Mouse (Mus musculus) liver, embryonic 13.5 days (tissue): ENCODE measurements around the gene Tnk1. TPM values are rescaled to one million over a fixed set of nuclear protein-coding genes. Genes with fewer than 3 reads are reported as not detected.

Experiments used
- ATAC-seq: fragments of 200-750 bp; cut with Nextera tagmentation; 2 replicates; pipeline ENCODE4 v1.8.0; 2017; ENCODE audit warnings: low read depth, mild to moderate bottlenecking, moderate number of reproducible peaks, moderate library complexity
- DNase-seq: peaks from one replicate; pipeline ENCODE4 v3.0.0; 2022
- H3K27ac ChIP-seq: fragments of 300-500 bp; sonication (generic); 2 replicates; pipeline ENCODE4 v1.5.1; 2015; ENCODE audit warnings: moderate library complexity, mild to moderate bottlenecking, inconsistent platforms
- H3K27me3 ChIP-seq: fragments of 300-500 bp; sonication (generic); 2 replicates; pipeline ENCODE4 v1.6.1; 2015; ENCODE audit warnings: mild to moderate bottlenecking, inconsistent platforms
- H3K36me3 ChIP-seq: fragments of 300-500 bp; sonication (generic); 2 replicates; pipeline ENCODE4 v1.6.1; 2015; ENCODE audit warnings: mild to moderate bottlenecking, inconsistent platforms
- H3K4me1 ChIP-seq: fragments of 300-500 bp; sonication (generic); replicated peaks from 2 replicates; pipeline ENCODE4 v1.6.1; 2015; ENCODE audit warnings: inconsistent platforms
- H3K4me2 ChIP-seq: fragments of 300-500 bp; sonication (generic); 2 replicates; pipeline ENCODE4 v1.6.1; 2015; ENCODE audit warnings: inconsistent platforms, mild to moderate bottlenecking, moderate library complexity
- H3K4me3 ChIP-seq: fragments of 300-500 bp; sonication (generic); replicated peaks from 2 replicates; pipeline ENCODE4 v1.5.1; 2015; ENCODE audit warnings: mild to moderate bottlenecking, inconsistent platforms
- H3K9ac ChIP-seq: fragments of 300-500 bp; sonication (generic); 2 replicates; pipeline ENCODE4 v1.6.1; 2015; ENCODE audit warnings: mild to moderate bottlenecking, inconsistent platforms
- H3K9me3 ChIP-seq: fragments of 300-500 bp; sonication (generic); replicated peaks from 2 replicates; pipeline ENCODE4 v1.6.1; 2016; ENCODE audit warnings: inconsistent platforms
- WGBS: fragments of 180-500 bp; shearing (Covaris S2); methylation state at CpG from one replicate; pipeline ENCODE4 v1.1.7; 2015; ENCODE audit not compliant: insufficient replicate concordance; 5-methylcytosine and 5-hydroxymethylcytosine counted together
- polyA plus RNA-seq: library from polyadenylated mRNA; unstranded; fragments of >200 nt; fragmentation: Nextera tagmentation; extraction: Ambion mirVana; gene quantifications from 2 replicates; pipeline ENCODE4 v1.2.1, GENCODE M21; 2015

Tnk1 gene
- polyA plus RNA-seq, 1 experiment from 2014 or later, result 0.76 TPM

GRCm38 (mm10) chr11:69816520-69816919, 42.0 kb downstream of the Tnk1 start:
- Histone ChIP-seq H3K27me3 (peaks cover 24% of the 10 kb centered on the region), H3K4me3 (no peak overlapping the region), H3K9ac (no peak overlapping the region), H3K36me3 (no peaks in the 10 kb centered on the region), H3K4me2 (no peak overlapping the region), H3K9me3 (no peaks in the 10 kb centered on the region; the same call in 1 of the 2 replicates), H3K27ac (no peak overlapping the region), H3K4me1 (no peaks in the 10 kb centered on the region)
- 83% methylated on average over 12 of the region's 12 CpGs for WGBS
- ATAC-seq, result no peak
- DNase-seq, result no peak

- H3K4me2 ChIP-seq, result no peak within 1 kb of the TSS
- H3K4me1 ChIP-seq, result no peaks in the 10 kb centered on the region
- H3K9me3 ChIP-seq, result no peaks in the 10 kb centered on the region; the same call in 1 of the 2 replicates
- no peaks in the 10 kb centered on the region for H3K36me3 ChIP-seq
- DNase-seq (no peak), ATAC-seq (no peak)
- peaks cover 36% of the 10 kb centered on the region for H3K27me3 ChIP-seq
- WGBS, result 59% methylated on average over 10 of the region's 10 CpGs
- H3K9ac ChIP-seq, result no peak within 1 kb of the TSS
- H3K4me3 ChIP-seq, result no peak within 1 kb of the TSS
- no peak within 1 kb of the TSS for H3K27ac ChIP-seq
These were observed 43.4 kb downstream of the Tnk1 start, which contains the start of gene Gm39566 for GRCm38 (mm10) chr11:69815155-69815554. Gene Gm39566, minus strand, starts transcription at chr11:69815298.

GRCm38 (mm10) chr11:69810280-69810679, 48.2 kb downstream of the Tnk1 start:
- H3K4me3 ChIP-seq, result no peak overlapping the region
- no peaks in the 10 kb centered on the region for H3K36me3 ChIP-seq
- H3K9me3 ChIP-seq, result no peaks in the 10 kb centered on the region
- H3K4me2 ChIP-seq, result no peak overlapping the region
- no peak for ATAC-seq
- H3K27ac ChIP-seq, result no peak overlapping the region
- DNase-seq, result no peak
- H3K4me1 ChIP-seq, result peaks cover 5% of the 10 kb centered on the region
- H3K9ac ChIP-seq, result no peak overlapping the region
- H3K27me3 ChIP-seq, result peaks cover 60% of the 10 kb centered on the region

DNA sequence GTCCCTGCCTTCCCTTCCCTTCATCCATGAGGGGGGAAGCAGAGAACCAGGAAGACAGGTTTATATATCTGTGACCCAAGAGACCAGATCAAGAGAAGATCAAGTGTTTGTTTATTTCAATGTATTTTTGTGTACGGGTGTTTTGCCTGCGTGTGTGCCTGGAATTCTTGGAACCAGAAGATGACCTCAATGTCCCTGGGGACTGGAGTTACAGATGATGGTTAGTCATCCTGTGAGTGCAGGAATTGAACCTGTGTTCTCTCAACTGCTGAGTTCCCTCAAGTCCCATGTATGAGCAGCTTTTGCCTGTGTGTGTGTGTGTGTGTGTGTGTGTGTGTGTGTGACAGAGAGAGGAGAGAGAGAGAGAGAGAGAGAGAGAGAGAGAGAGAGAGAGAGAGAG, 50.9 kb downstream of the Tnk1 start:
- 72% methylated on average over 2 of the region's 2 CpGs for WGBS
- Histone ChIP-seq H3K27me3 (peaks cover 77% of the 10 kb centered on the region), H3K36me3 (no peaks in the 10 kb centered on the region), H3K27ac (no peak overlapping the region), H3K4me2 (no peak overlapping the region), H3K4me3 (no peak overlapping the region), H3K9ac (no peak overlapping the region), H3K9me3 (no peaks in the 10 kb centered on the region), H3K4me1 (peaks cover 31% of the 10 kb centered on the region)
- DNase-seq (no peak), ATAC-seq (no peak)

- H3K36me3 ChIP-seq, result no peaks in the 10 kb centered on the region
- ATAC-seq (no peak), DNase-seq (no peak)
- H3K9ac ChIP-seq, result no peak overlapping the region
- 77% methylated on average over 4 of the region's 4 CpGs for WGBS
- H3K27me3 ChIP-seq, result peaks cover 82% of the 10 kb centered on the region
- no peak overlapping the region for H3K4me3 ChIP-seq
- H3K9me3 ChIP-seq, result no peaks in the 10 kb centered on the region
- peaks cover 44% of the 10 kb centered on the region for H3K4me1 ChIP-seq
- H3K27ac ChIP-seq, result no peak overlapping the region
- H3K4me2 ChIP-seq, result no peak overlapping the region
These were observed 52.2 kb downstream of the Tnk1 start for GRCm38 (mm10) chr11:69806378-69806777.

GRCm38 (mm10) chr11:69804972-69805909, 53.3 kb downstream of the Tnk1 start, which contains the start of gene Tmem102:
Gene Tmem102, minus strand, starts transcription at chr11:69805624.
- Histone ChIP-seq H3K4me3 (peak within 1 kb of the TSS; percentile 57), H3K27me3 (peaks cover 84% of the 10 kb centered on the region), H3K9me3 (no peaks in the 10 kb centered on the region), H3K4me2 (peak within 1 kb of the TSS; percentile 77), H3K4me1 (peaks cover 55% of the 10 kb centered on the region), H3K9ac (0 out of 2 replicates have a peak within 1 kb of the TSS, but pooled peaks have one; percentile 54), H3K27ac (no peak within 1 kb of the TSS), H3K36me3 (no peaks in the 10 kb centered on the region)
- ATAC-seq (no peak), DNase-seq (no peak)
- 20% methylated on average over 29 of the region's 29 CpGs for WGBS

GRCm38 (mm10) chr11:69804652-69804940, 53.9 kb downstream of the Tnk1 start:
- 0 out of 2 replicates have a peak overlapping the region, but pooled peaks have one; percentile 54 for H3K9ac ChIP-seq
- no peak overlapping the region for H3K27ac ChIP-seq
- WGBS, result 19% methylated on average over 12 of the region's 12 CpGs
- H3K9me3 ChIP-seq, result no peaks in the 10 kb centered on the region
- ATAC-seq (no peak), DNase-seq (no peak)
- peak overlapping the region; percentile 57 for H3K4me3 ChIP-seq
- peaks cover 88% of the 10 kb centered on the region for H3K27me3 ChIP-seq
- no peaks in the 10 kb centered on the region for H3K36me3 ChIP-seq
- peaks cover 58% of the 10 kb centered on the region for H3K4me1 ChIP-seq
- peak overlapping the region; percentile 77 for H3K4me2 ChIP-seq

GRCm38 (mm10) chr11:69803786-69804651, 54.5 kb downstream of the Tnk1 start:
- Histone ChIP-seq H3K9me3 (no peaks in the 10 kb centered on the region), H3K27me3 (peaks cover 88% of the 10 kb centered on the region), H3K36me3 (no peaks in the 10 kb centered on the region), H3K4me2 (peak overlapping the region; percentile 77), H3K4me1 (peaks cover 60% of the 10 kb centered on the region), H3K4me3 (peak overlapping the region; percentile 57), H3K27ac (no peak overlapping the region), H3K9ac (peak overlapping the region; percentile 54)
- peak; percentile 53 for DNase-seq
- 2% methylated on average over 60 of the region's 60 CpGs for WGBS
- peak; percentile 76 for ATAC-seq

DNA sequence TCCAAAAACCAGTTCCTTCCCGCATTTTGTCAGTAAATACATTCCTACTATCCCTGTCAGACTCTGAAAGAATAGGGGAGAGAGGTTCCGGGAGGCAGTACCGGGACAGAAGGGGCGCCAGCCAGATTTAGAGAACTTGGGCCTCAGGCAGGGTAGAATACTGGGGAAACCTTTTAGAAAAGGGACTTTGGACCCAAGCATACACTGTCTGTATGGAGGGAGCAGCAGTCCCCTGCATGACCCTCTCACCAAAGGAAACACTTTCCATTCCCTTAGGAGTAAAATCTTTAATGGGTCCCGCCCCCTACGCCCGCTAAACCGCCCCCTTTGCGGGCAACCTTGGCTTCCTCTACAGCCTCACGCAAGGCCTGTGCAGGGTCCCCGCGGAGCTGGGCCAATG, 55.2 kb downstream of the Tnk1 start:
- 4% methylated on average over 12 of the region's 12 CpGs for WGBS
- H3K9me3 ChIP-seq, result no peaks in the 10 kb centered on the region
- peak overlapping the region; percentile 54 for H3K9ac ChIP-seq
- H3K36me3 ChIP-seq, result no peaks in the 10 kb centered on the region
- no peak overlapping the region for H3K27ac ChIP-seq
- peaks cover 94% of the 10 kb centered on the region for H3K27me3 ChIP-seq
- DNase-seq, result no peak
- peak overlapping the region; percentile 57 for H3K4me3 ChIP-seq
- peak; percentile 24 for ATAC-seq
- H3K4me2 ChIP-seq, result peak overlapping the region; percentile 77
- peaks cover 60% of the 10 kb centered on the region for H3K4me1 ChIP-seq

GRCm38 (mm10) chr11:69802648-69803105, 55.9 kb downstream of the Tnk1 start:
- peaks cover 60% of the 10 kb centered on the region for H3K4me1 ChIP-seq
- no peaks in the 10 kb centered on the region for H3K36me3 ChIP-seq
- ATAC-seq, result peak; percentile 35; the same call in 1 of the 2 replicates
- H3K4me3 ChIP-seq, result peak overlapping the region; percentile 57
- peak overlapping the region; percentile 54 for H3K9ac ChIP-seq
- H3K4me2 ChIP-seq, result peak overlapping the region; percentile 77
- H3K27ac ChIP-seq, result no peak overlapping the region
- H3K27me3 ChIP-seq, result peaks cover 100% of the 10 kb centered on the region
- peak; percentile 54 for DNase-seq
- under 1% methylated on average over 33 of the region's 33 CpGs for WGBS
- no peaks in the 10 kb centered on the region for H3K9me3 ChIP-seq

DNA sequence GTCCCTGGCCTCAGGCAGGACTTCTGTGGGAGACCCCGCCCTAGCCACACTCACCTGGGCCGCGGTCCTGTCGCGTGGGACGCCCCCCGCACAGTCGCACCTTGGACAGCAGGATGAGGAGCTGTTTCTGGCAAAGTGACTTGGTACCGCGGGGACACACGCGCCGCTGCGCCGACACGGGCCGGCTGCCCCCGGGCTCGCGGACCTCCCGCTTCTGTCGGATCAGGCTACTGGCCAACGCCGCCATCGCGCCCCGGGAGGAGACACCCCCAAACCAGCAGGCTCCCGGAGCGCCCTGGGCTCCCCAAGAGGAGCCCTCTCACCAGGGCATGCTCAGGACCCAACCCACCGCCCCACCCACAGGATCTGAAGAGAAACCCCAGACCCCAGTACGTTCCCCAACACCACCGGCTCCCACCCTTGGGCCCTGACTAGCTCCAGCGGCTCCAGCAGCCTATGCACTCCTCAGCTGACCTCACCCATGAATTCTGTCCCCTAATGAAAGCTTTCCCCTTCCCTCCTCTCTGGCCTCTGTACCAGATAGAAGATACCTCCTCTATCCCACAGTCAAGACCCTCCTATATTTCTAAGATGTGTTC, 57.1 kb downstream of the Tnk1 start, which contains the start of gene Fgf11:
Fgf11 (minus strand) TSS at position 479 of the 599 bp plus-strand sequence.
- no peak for ATAC-seq
- no peak for DNase-seq
- peak within 1 kb of the TSS; percentile 54 for H3K9ac ChIP-seq
- peaks cover 60% of the 10 kb centered on the region for H3K4me1 ChIP-seq
- peak within 1 kb of the TSS; percentile 57 for H3K4me3 ChIP-seq
- 4% methylated on average over 31 of the region's 33 CpGs for WGBS
- H3K27ac ChIP-seq, result no peak within 1 kb of the TSS
- no peaks in the 10 kb centered on the region for H3K9me3 ChIP-seq
- H3K4me2 ChIP-seq, result peak within 1 kb of the TSS; percentile 77
- H3K27me3 ChIP-seq, result peaks cover 100% of the 10 kb centered on the region
- no peaks in the 10 kb centered on the region for H3K36me3 ChIP-seq
